Mouse (Mus musculus) midbrain, embryonic 11.5 days (tissue): ENCODE measurements around the gene Phrf1. TPM values are rescaled to one million over a fixed set of nuclear protein-coding genes. Genes with fewer than 3 reads are reported as not detected.

Experiments used
- ATAC-seq: fragments of 200-750 bp; cut with Nextera tagmentation; 2 replicates; pipeline ENCODE4 v1.8.0; 2017; ENCODE audit warnings: moderate TSS enrichment, moderate library complexity; ENCODE audit not compliant: low FRiP score
- DNase-seq: peaks from one replicate; pipeline ENCODE4 v3.0.0; 2015; ENCODE audit warnings: low spot score; ENCODE audit errors: missing footprints
- H3K27ac ChIP-seq: fragments of 300-500 bp; sonication (generic); 2 replicates; pipeline ENCODE4 v1.5.1; 2014; ENCODE audit warnings: low read depth, low read length
- H3K27me3 ChIP-seq: fragments of 300-500 bp; sonication (generic); 2 replicates; pipeline ENCODE4 v1.6.1; 2014; ENCODE audit warnings: mild to moderate bottlenecking, low read length, moderate library complexity, mixed read lengths; ENCODE audit not compliant: control insufficient read depth, insufficient read depth
- H3K36me3 ChIP-seq: fragments of 300-500 bp; sonication (generic); 2 replicates; pipeline ENCODE4 v1.6.1; 2014; ENCODE audit warnings: mild to moderate bottlenecking, low read length, moderate library complexity, mixed read lengths; ENCODE audit not compliant: control insufficient read depth, insufficient read depth
- H3K4me1 ChIP-seq: fragments of 300-500 bp; sonication (generic); 2 replicates; pipeline ENCODE4 v1.6.1; 2014; ENCODE audit warnings: low read length; ENCODE audit not compliant: control insufficient read depth, insufficient read depth
- H3K4me2 ChIP-seq: fragments of 300-500 bp; sonication (generic); 2 replicates; pipeline ENCODE4 v1.6.1; 2014; ENCODE audit warnings: mild to moderate bottlenecking, moderate library complexity
- H3K4me3 ChIP-seq: fragments of 300-500 bp; sonication (generic); 2 replicates; pipeline ENCODE4 v1.5.1; 2014; ENCODE audit warnings: low read depth, low read length
- H3K9ac ChIP-seq: fragments of 300-500 bp; sonication (generic); 2 replicates; pipeline ENCODE4 v1.6.1; 2014; ENCODE audit warnings: low read length
- H3K9me3 ChIP-seq: fragments of 300-500 bp; sonication (generic); 2 replicates; pipeline ENCODE4 v1.6.1; 2016; ENCODE audit warnings: low read length; ENCODE audit not compliant: control insufficient read depth
- whole genome bisulfite sequencing: fragments of 180-500 bp; shearing (Covaris S2); extraction: QIAGEN DNeasy Blood & Tissue Kit; methylation state at CpG from one replicate; pipeline ENCODE4 v1.1.7; 2014; 5-methylcytosine and 5-hydroxymethylcytosine counted together
- polyA plus RNA-seq: library from polyadenylated mRNA; unstranded; fragments of >200 nt; fragmentation: Nextera tagmentation; extraction: Ambion mirVana; gene quantifications from 2 replicates; pipeline ENCODE4 v1.2.1, GENCODE M21; 2014

Phrf1 gene
- polyA plus RNA-seq, 1 experiment from 2014 or later = 78.3 TPM

DNA sequence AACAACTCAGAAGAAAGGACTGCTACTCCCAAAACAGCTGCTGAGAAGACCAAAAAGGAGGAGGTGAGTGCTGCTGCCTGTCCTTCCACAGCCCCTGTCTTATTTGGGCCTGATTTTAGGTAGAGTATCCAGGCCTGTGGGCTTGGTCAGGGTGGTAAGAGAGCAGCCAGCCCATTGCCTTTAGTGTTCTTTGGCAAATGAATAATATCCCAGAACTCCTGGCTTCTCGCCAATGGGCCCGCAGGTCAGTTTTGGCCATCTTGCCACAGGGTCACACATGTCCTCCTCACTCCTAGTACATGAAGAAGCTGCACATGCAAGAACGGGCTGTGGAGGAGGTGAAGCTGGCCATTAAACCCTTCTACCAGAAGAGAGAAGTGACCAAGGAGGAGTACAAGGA, 32.9 kb downstream of the Phrf1 start:
- Histone ChIP-seq H3K27me3 (no peaks in the 10 kb centered on the region), H3K4me3 (no peak overlapping the region), H3K9me3 (no peaks in the 10 kb centered on the region), H3K36me3 (peaks cover 58% of the 10 kb centered on the region), H3K27ac (no peak overlapping the region), H3K4me2 (no peak overlapping the region), H3K9ac (no peak overlapping the region), H3K4me1 (peaks cover 5% of the 10 kb centered on the region)
- no peak for ATAC-seq
- WGBS = 96% methylated on average over 3 of the region's 3 CpGs
- no peak for DNase-seq

DNA sequence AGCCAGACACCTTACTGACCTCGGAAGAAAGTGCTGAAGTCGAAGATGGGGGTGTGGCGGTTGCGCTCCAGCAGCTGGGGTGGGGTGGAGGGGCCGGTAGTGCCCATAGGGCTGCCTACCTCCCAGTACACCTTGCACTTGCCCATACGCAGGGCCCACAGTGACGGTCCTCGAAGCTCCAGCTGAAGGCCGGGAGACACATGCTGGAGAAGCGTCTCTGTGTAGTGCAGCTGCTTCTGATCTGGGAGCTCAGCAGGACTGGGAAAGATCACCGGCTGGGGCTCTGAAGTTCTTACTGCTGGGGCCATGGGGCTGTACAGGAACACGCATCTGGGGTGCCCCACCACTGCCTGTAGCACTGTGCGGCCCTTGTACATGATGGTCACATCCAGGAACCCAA, 35.1 kb downstream of the Phrf1 start:
- Histone ChIP-seq H3K36me3 (peaks cover 40% of the 10 kb centered on the region), H3K9ac (no peak overlapping the region), H3K27me3 (no peaks in the 10 kb centered on the region), H3K4me1 (peaks cover 5% of the 10 kb centered on the region), H3K4me3 (no peak overlapping the region), H3K4me2 (no peak overlapping the region), H3K27ac (no peak overlapping the region), H3K9me3 (no peaks in the 10 kb centered on the region)
- no peak for DNase-seq
- ATAC-seq = no peak
- WGBS = 93% methylated on average over 13 of the region's 13 CpGs

- Histone ChIP-seq H3K9me3 (no peaks in the 10 kb centered on the region), H3K4me3 (no peak overlapping the region), H3K27me3 (no peaks in the 10 kb centered on the region), H3K4me1 (peaks cover 5% of the 10 kb centered on the region), H3K4me2 (no peak overlapping the region), H3K36me3 (peaks cover 36% of the 10 kb centered on the region), H3K9ac (no peak overlapping the region), H3K27ac (no peak overlapping the region)
- no peak for DNase-seq
- WGBS = 75% methylated on average over 11 of the region's 11 CpGs
- ATAC-seq = no peak
These were observed 35.6 kb downstream of the Phrf1 start for GRCm38 (mm10) chr7:141264041-141264700.

GRCm38 (mm10) chr7:141264761-141265410, 36.3 kb downstream of the Phrf1 start:
- Histone ChIP-seq H3K4me2 (no peak overlapping the region), H3K27ac (no peak overlapping the region), H3K27me3 (no peaks in the 10 kb centered on the region), H3K9ac (no peak overlapping the region), H3K36me3 (peaks cover 30% of the 10 kb centered on the region), H3K4me3 (no peak overlapping the region), H3K4me1 (peaks cover 5% of the 10 kb centered on the region), H3K9me3 (no peaks in the 10 kb centered on the region)
- peak; percentile 68 for ATAC-seq
- WGBS = 32% methylated on average over 12 of the region's 12 CpGs
- no peak for DNase-seq

GRCm38 (mm10) chr7:141265411-141265738, 36.8 kb downstream of the Phrf1 start:
- ATAC-seq (peak; percentile 22; the same call in 1 of the 2 replicates), DNase-seq (no peak)
- H3K9ac ChIP-seq = no peak overlapping the region
- H3K27me3 ChIP-seq = no peaks in the 10 kb centered on the region
- WGBS = 39% methylated on average over 11 of the region's 11 CpGs
- H3K4me3 ChIP-seq = no peak overlapping the region
- H3K27ac ChIP-seq = no peak overlapping the region
- H3K9me3 ChIP-seq = no peaks in the 10 kb centered on the region
- H3K4me1 ChIP-seq = peaks cover 5% of the 10 kb centered on the region
- no peak overlapping the region for H3K4me2 ChIP-seq
- peaks cover 25% of the 10 kb centered on the region for H3K36me3 ChIP-seq

DNA sequence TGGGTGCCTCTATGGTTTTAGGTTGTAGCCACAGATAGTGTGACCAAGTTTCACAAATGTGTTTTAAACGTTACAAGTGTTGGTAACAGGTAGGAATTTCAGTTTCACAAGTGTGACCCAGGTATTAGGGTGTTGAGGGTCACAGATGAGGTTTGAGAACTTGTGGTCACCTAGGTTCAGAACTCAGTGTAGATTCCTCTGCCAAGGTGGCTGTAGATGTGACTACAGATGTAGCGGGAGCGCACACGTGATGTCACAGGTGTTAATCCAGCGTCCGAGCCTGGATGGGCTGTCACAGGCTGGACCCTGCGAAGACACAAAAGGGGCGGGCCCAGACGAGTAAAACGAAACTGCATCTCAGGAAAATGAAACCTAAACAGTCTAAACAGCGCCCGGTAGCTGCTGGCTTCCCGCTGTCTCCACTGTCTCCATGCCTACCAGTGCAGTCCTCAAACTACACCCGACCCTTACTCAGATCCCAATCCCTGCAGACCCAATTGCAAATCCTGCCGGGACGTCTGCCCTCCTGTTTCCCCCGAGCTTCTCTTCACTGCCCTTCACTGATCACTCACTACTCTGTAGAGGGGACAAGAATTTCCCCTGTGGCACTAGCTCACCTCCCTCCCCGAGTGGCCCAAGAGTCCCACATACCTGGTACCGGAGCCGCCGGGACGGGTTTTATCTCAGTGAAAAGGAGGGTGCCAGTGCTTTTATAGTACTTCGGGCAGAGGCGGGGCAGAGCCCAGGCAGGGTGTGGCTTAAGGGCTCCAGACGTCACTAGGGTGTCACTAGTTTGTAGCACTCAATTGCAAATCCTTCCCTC, 37.4 kb downstream of the Phrf1 start, which contains the start of gene Irf7:
Gene Irf7 (minus strand): TSS at position 743 of the 823 bp plus-strand sequence.
- peak; percentile 89 for DNase-seq
- Histone ChIP-seq H3K27me3 (no peaks in the 10 kb centered on the region), H3K9ac (peak within 1 kb of the TSS; percentile 45), H3K9me3 (no peaks in the 10 kb centered on the region), H3K4me3 (peak within 1 kb of the TSS; percentile 28), H3K36me3 (peaks cover 23% of the 10 kb centered on the region), H3K4me1 (peaks cover 5% of the 10 kb centered on the region), H3K4me2 (peak within 1 kb of the TSS; percentile 48), H3K27ac (no peak within 1 kb of the TSS)
- ATAC-seq = peak; percentile 47
- 15% methylated on average over 25 of the region's 25 CpGs for WGBS

- no peak overlapping the region for H3K4me3 ChIP-seq
- 78% methylated on average over 24 of the region's 24 CpGs for WGBS
- ATAC-seq = no peak
These were observed 40.1 kb downstream of the Phrf1 start for GRCm38 (mm10) chr7:141268466-141269272.

GRCm38 (mm10) chr7:141269273-141269545, 40.6 kb downstream of the Phrf1 start:
- ATAC-seq (no peak), DNase-seq (no peak)
- H3K27ac ChIP-seq = no peak overlapping the region
- no peaks in the 10 kb centered on the region for H3K36me3 ChIP-seq
- no peak overlapping the region for H3K9ac ChIP-seq
- H3K27me3 ChIP-seq = no peaks in the 10 kb centered on the region
- H3K4me3 ChIP-seq = no peak overlapping the region
- H3K9me3 ChIP-seq = no peaks in the 10 kb centered on the region
- peaks cover 5% of the 10 kb centered on the region for H3K4me1 ChIP-seq
- no peak overlapping the region for H3K4me2 ChIP-seq
- WGBS = 89% methylated on average over 14 of the region's 14 CpGs

More at GRCm38 (mm10) chr7:141268466-141269272, 40.1 kb downstream of the Phrf1 start:
- Histone ChIP-seq H3K9ac (no peak overlapping the region), H3K9me3 (no peaks in the 10 kb centered on the region), H3K27me3 (no peaks in the 10 kb centered on the region), H3K36me3 (peaks cover 3% of the 10 kb centered on the region; the same call in 1 of the 2 replicates), H3K4me2 (no peak overlapping the region), H3K4me1 (peaks cover 5% of the 10 kb centered on the region), H3K27ac (no peak overlapping the region)
- no peak for DNase-seq
